Mouse (Mus musculus): ENCODE data around the gene Hecw2. TPM values are rescaled to one million over a fixed set of nuclear protein-coding genes. Genes with fewer than 3 reads are reported as not detected.

The Hecw2 gene
- polyA plus RNA-seq, 1 experiment: 5.2 TPM

- Histone ChIP-seq H3K4me1 (ENCODE audit: control insufficient read depth, insufficient read depth, low read length) (no peaks in the 10 kb centered on the region), H3K4me3 (ENCODE audit: insufficient read depth, low read length) (no peak overlapping the region), H3K27ac (ENCODE audit: insufficient read depth, low read length) (no peak overlapping the region)
- TF ChIP-seq POLR2A (IDR thresholded peaks at IDR 0.05; ENCODE audit: low read depth, low read length) (no peak), CTCF (IDR thresholded peaks at IDR 0.05; ENCODE audit: borderline replicate concordance, insufficient read depth, low read length) (no peak)
These were observed 27.0 kb downstream of the Hecw2 start for GRCm38 (mm10) chr1:54168014-54168413.

GRCm38 (mm10) chr1:54159531-54159930 lies 35.4 kb downstream of the Hecw2 start:
- TF ChIP-seq POLR2A (IDR thresholded peaks at IDR 0.05; ENCODE audit: low read depth, low read length) (no peak), CTCF (IDR thresholded peaks at IDR 0.05; ENCODE audit: borderline replicate concordance, insufficient read depth, low read length) (no peak)
- H3K27ac ChIP-seq (ENCODE audit: insufficient read depth, low read length): no peak overlapping the region
- H3K4me1 ChIP-seq (ENCODE audit: control insufficient read depth, insufficient read depth, low read length): no peaks in the 10 kb centered on the region

DNA sequence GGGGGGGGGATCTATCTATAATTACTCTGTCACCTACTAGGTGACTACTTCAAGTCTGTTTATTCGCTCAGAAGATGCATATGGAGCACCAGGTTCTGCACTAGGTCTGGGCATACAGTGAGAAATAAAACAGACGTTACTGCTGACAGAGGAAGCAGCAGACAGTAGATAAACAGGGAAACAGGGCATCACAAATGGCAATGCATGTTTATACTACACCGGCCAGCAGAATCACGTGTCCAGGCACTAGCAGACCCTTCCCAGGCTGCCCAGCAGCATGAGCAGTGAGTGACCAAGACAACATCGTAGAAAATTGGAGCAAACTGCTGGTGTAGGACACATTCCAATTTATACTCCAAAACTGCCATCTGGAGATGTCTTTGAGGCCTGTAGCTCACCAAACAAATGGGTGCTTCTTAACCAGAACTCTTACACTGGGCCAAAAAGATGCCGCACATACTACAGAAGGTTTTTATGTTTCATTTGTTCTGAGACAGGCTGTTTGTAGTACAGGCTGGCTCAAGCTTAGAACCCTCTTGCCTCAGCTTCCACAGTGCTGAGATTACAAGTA lies 41.7 kb downstream of the Hecw2 start:
- Histone ChIP-seq H3K27ac (ENCODE audit: insufficient read depth, low read length) (no peak overlapping the region), H3K4me1 (ENCODE audit: control insufficient read depth, insufficient read depth, low read length) (no peaks in the 10 kb centered on the region), H3K4me3 (ENCODE audit: insufficient read depth, low read length) (no peak overlapping the region)
- no peak for TF ChIP-seq CTCF (IDR thresholded peaks at IDR 0.05; ENCODE audit: borderline replicate concordance, insufficient read depth, low read length)
- TF ChIP-seq POLR2A (IDR thresholded peaks at IDR 0.05; ENCODE audit: low read depth, low read length): no peak

More at GRCm38 (mm10) chr1:54159531-54159930, 35.4 kb downstream of the Hecw2 start:
- H3K4me3 ChIP-seq (ENCODE audit: insufficient read depth, low read length): no peak overlapping the region

- Histone ChIP-seq H3K4me3 (ENCODE audit: insufficient read depth, low read length) (no peak overlapping the region), H3K27ac (ENCODE audit: insufficient read depth, low read length) (no peak overlapping the region), H3K4me1 (ENCODE audit: control insufficient read depth, insufficient read depth, low read length) (no peaks in the 10 kb centered on the region)
- TF ChIP-seq POLR2A (IDR thresholded peaks at IDR 0.05; ENCODE audit: low read depth, low read length) (no peak), CTCF (IDR thresholded peaks at IDR 0.05; ENCODE audit: borderline replicate concordance, insufficient read depth, low read length) (no peak)
These were observed 49.9 kb downstream of the Hecw2 start for GRCm38 (mm10) chr1:54145106-54145505.

- Histone ChIP-seq H3K4me1 (ENCODE audit: control insufficient read depth, insufficient read depth, low read length) (peaks cover 6% of the 10 kb centered on the region), H3K27ac (ENCODE audit: insufficient read depth, low read length) (no peak overlapping the region), H3K4me3 (ENCODE audit: insufficient read depth, low read length) (no peak overlapping the region)
- TF ChIP-seq CTCF (IDR thresholded peaks at IDR 0.05; ENCODE audit: borderline replicate concordance, insufficient read depth, low read length) (no peak), POLR2A (IDR thresholded peaks at IDR 0.05; ENCODE audit: low read depth, low read length) (no peak)
These were observed 61.0 kb downstream of the Hecw2 start for GRCm38 (mm10) chr1:54133802-54134436.

GRCm38 (mm10) chr1:54128714-54129431 lies 66.1 kb downstream of the Hecw2 start:
- Histone ChIP-seq H3K4me1 (ENCODE audit: control insufficient read depth, insufficient read depth, low read length) (peaks cover 8% of the 10 kb centered on the region), H3K27ac (ENCODE audit: insufficient read depth, low read length) (peak overlapping the region; percentile 95), H3K4me3 (ENCODE audit: insufficient read depth, low read length) (no peak overlapping the region)
- TF ChIP-seq CTCF (IDR thresholded peaks at IDR 0.05; ENCODE audit: borderline replicate concordance, insufficient read depth, low read length) (no peak), POLR2A (IDR thresholded peaks at IDR 0.05; ENCODE audit: low read depth, low read length) (0 out of 2 replicates have a peak, but pooled peaks have one; percentile 24)

DNA sequence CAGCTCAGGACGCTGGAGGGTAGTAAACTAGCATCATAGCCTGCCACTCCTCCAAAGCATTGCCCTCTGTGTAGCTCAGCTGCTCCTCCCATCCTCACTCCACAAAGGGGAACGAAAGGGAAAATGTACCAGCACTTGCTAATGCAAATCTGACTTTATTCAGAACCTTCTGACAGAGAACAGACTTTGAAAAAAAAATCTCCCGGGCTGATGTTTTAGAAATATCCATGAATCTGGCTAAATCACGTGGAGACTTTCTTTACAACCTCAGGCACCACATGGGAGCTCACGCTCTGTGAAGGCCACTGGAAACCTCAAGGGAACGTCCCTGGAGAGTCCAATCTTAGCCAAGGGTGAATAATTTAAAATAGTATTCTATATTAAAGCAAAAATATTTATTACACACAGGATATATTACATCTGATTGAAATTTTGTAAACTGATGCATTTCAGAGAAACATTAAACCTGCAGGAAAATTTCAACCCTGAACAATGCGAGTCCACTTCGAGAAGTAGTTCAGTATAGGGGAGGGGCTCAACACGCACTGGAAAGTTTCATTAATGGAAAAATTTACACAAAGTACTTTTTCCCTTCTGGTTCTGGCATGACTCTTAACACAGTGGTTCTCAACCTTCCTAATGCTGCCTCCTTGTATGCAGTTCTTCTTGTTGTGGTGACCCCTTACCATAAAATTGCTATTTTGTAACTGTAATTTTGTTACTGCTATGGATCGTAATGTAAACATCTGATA lies 67.8 kb downstream of the Hecw2 start:
- Histone ChIP-seq H3K4me3 (ENCODE audit: insufficient read depth, low read length) (no peak overlapping the region), H3K27ac (ENCODE audit: insufficient read depth, low read length) (peak overlapping the region; percentile 95; the same call in 1 of the 2 replicates), H3K4me1 (ENCODE audit: control insufficient read depth, insufficient read depth, low read length) (peaks cover 8% of the 10 kb centered on the region)
- TF ChIP-seq CTCF (IDR thresholded peaks at IDR 0.05; ENCODE audit: borderline replicate concordance, insufficient read depth, low read length) (no peak), POLR2A (IDR thresholded peaks at IDR 0.05; ENCODE audit: low read depth, low read length) (no peak)

DNA sequence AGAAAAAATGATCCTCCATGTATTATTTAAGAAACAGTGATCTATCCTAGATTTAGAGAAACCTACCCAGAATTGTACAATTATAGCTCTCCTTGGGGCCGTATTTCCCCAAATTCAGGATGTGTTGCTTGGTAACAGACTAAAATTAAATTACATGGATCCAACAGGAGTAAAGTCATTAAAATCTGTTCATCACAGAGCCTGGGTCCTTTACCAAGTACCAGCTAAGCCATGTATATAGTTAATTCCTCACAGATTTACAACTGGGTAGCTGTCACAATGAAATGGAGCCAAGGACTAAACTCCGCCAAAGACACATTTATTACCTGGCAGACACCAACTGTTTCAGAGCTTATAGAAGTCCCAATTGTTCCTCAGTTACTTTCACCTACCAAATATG lies 72.4 kb downstream of the Hecw2 start:
- no peaks in the 10 kb centered on the region; the same call in 1 of the 2 replicates for H3K4me1 ChIP-seq (ENCODE audit: control insufficient read depth, insufficient read depth, low read length)
- TF ChIP-seq POLR2A (IDR thresholded peaks at IDR 0.05; ENCODE audit: low read depth, low read length) (no peak), CTCF (IDR thresholded peaks at IDR 0.05; ENCODE audit: borderline replicate concordance, insufficient read depth, low read length) (no peak)
- no peak overlapping the region for H3K4me3 ChIP-seq (ENCODE audit: insufficient read depth, low read length)
- H3K27ac ChIP-seq (ENCODE audit: insufficient read depth, low read length): no peak overlapping the region

DNA sequence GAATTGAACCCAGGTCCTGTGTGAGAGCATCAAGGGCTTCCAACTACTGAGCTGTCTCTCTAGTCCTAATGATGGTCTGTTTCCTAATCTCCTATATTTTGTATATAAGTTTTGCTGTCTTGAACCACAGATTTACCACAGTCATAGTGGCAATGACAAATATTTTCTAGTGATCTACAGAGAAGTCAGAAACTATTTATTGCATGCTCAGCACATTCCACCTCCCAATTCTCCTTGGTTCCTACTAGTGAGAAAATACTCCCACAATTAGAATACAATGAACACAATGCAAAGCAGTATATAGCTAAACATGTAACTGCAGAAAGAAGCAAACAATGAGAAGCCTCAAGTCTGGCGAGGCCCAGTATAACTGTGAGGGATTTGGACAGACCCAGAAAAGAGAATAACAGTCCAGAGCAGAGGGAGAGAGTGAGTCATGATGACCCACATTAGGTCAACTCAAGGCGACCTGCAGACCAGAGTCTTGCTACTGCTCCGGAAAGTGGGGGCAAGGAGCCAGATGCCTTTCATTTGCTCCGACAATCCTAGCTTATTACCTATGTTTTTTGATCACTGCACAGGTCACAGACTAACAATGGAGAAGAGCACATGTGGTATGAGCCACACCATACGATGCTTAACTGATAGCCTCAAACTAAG lies 73.8 kb downstream of the Hecw2 start:
- Histone ChIP-seq H3K4me1 (ENCODE audit: control insufficient read depth, insufficient read depth, low read length) (no peaks in the 10 kb centered on the region), H3K4me3 (ENCODE audit: insufficient read depth, low read length) (no peak overlapping the region), H3K27ac (ENCODE audit: insufficient read depth, low read length) (no peak overlapping the region)
- TF ChIP-seq CTCF (IDR thresholded peaks at IDR 0.05; ENCODE audit: borderline replicate concordance, insufficient read depth, low read length): no peak
